Mouse (Mus musculus) CD4-positive, CD25-positive, alpha-beta regulatory T cell, adult 9 weeks (primary cell): ENCODE data around the gene Cage1. TPM values are rescaled to one million over a fixed set of nuclear protein-coding genes. Genes with fewer than 3 reads are reported as not detected.

Experiments used
- polyA plus RNA-seq: library from polyadenylated mRNA; unstranded; fragments of 100-300 nt; shearing (Covaris generic); gene quantifications from one replicate; pipeline ENCODE4 v1.2.1, GENCODE M21; 2017

The Cage1 gene
- polyA plus RNA-seq: 1.3 TPM

GRCm38 (mm10) chr13:38037044-38037687 is at the start of gene Cage1:
Gene Cage1 (minus strand): TSS chr13:38037069.

GRCm38 (mm10) chr13:38036343-38037043 is 376 bp downstream of the Cage1 start, which contains the start of gene Riok1:
Gene Riok1 (plus strand): TSS chr13:38036995.

GRCm38 (mm10) chr13:37993704-37994404 is 43.0 kb downstream of the Cage1 start, which contains the start of gene Ssr1:
Gene Ssr1 (minus strand): TSS chr13:37994217.

Other genes starting within 250 kb of the Cage1 start
- gene Ssr1, start 42.9 kb downstream of the Cage1 start, polyA plus RNA-seq: 79.0 TPM
- gene Riok1, start 74 bp downstream of the Cage1 start, polyA plus RNA-seq: 101 TPM
- gene Dsp, start 114.2 kb upstream of the Cage1 start, polyA plus RNA-seq: 0.19 TPM
- gene Snrnp48, start 167.9 kb upstream of the Cage1 start, polyA plus RNA-seq: 85.7 TPM